Mouse (Mus musculus) liver, embryonic 14.5 days (tissue): ENCODE measurements around the gene H6pd.

Experiments used
- CTCF ChIP-seq: IDR thresholded peaks from 2 replicates; pipeline ENCODE4 v1.5.1; 2016; ENCODE audit warnings: antibody characterized with exemption, low read depth, control low read depth
- EP300 ChIP-seq: IDR thresholded peaks from 2 replicates; pipeline ENCODE4 v1.6.1; 2016; ENCODE audit warnings: antibody characterized with exemption, low read depth

GRCm38 (mm10) chr4:149968526-149968925 is 40.3 kb downstream of the H6pd start:
- TF ChIP-seq CTCF (no peak), EP300 (no peak)
